Mouse (Mus musculus) embryo, embryonic 11 days (tissue): ENCODE data around the gene Bcl2.
"Not testable (repeated sequence)": the region's sequence is repeated elsewhere in the genome, so short reads cannot be mapped to it uniquely, and the experiment has no call there.

ENCODE experiments used
- DNase-seq: peaks from one replicate; pipeline ENCODE4 v3.0.0-alpha.2; 2015

The Bcl2 gene

DNA sequence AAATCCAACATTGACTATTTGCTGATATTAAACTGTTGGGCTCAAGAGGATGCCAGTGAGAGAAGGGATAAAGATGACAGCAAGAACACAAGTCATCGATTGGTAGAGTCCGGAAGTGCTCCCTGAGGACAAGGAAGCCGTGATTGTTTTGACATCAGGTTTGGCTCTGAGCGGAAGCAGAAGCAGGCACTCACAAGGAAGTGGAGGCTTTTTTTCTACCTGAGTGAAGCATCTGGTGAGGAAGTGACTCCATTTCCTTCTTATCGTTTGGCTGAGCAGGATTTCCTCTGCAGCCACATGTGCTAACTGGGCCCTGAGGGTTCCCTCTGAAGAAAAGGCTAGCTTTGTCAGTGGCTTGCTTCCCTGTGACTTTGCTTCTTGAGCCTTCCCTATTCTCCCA is 165.0 kb downstream of the Bcl2 start:
- DNase-seq = no peak

DNA sequence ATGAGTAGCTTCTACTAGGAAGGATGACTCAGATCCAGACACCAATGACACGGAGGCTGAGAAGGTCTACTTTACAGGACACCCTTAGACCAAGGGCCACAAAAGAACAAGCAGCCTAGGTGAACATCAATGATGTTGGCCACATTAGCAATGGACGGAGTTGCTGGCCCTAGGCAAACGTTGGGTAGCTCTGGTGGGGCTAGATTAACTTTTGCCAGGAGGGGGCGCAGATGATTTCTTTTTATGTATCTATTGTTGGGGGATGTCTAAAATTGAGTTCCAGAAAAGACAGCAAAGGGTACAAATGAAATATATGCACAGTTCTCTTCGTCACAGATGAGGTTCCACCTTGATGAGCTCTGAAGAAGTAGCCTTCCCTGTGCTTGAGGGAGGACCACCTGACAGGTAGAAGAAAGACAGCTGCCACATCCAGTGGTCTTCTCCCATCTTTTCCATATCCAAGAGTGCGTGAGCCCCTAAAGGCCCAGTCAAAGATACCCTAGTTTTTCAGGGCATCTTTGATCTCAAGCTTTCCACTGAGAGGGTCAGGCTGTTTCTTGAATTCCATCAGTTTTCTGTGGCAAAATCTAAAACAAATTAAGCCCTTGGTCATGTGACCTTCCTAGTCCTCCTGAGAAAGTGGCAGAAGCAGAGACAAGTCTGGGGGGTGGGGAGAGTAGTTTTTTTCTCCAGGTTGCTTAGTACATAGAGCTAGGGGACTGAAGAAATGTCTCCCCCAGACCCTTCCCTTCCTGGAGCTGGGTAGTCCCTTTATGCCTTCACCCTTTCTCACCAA is 169.1 kb downstream of the Bcl2 start:
- DNase-seq = peak; percentile 33

DNA sequence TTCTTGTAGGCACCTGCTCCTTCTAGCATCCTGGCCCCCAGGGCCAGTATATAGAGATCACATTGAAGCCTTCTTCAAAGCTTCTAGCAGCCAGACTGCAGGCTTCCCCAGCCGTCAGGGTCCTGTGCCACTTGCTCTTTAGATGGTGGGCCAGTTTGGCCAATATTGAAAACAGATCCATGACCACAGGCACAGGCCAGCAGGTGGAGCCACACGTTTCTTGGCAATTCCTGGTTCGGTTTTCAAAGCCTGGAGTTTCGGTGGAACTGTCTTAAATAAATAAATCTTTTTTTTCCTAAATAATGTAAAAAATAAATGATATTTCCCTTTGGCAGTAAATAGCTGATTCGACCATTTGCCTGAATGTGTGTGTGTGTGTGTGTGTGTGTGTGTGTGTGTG is 171.3 kb downstream of the Bcl2 start:
- DNase-seq = peak; percentile 65

GRCm38 (mm10) chr1:106541851-106542250 is 172.2 kb downstream of the Bcl2 start:
- DNase-seq = no peak

DNA sequence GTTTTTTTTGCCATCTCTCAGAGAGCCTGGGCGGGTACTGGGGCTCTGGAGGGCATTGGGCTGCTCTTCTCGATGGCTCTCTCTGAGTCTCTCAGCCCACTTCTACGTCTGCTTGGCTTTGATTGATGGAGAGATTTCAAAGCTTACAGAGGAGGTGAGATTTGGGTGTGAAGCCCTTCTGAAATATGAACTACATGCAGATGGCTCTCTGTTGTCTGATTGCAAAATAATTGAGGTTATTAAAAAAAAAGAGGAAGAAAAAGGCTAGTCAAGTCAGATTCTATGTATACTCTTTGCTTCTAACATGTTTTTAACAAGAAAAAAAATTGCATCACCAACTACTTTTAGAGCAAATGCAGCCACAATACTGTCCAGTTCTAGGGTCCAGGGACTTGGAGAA is 173.9 kb downstream of the Bcl2 start:
- no peak for DNase-seq

GRCm38 (mm10) chr1:106539029-106539428 is 175.0 kb downstream of the Bcl2 start:
- no peak for DNase-seq

- DNase-seq = not testable (repeated sequence)
These were observed 179.2 kb downstream of the Bcl2 start for GRCm38 (mm10) chr1:106534835-106535234.

GRCm38 (mm10) chr1:106529570-106529969 is 184.5 kb downstream of the Bcl2 start:
- no peak for DNase-seq

GRCm38 (mm10) chr1:106527537-106527936 is 186.5 kb downstream of the Bcl2 start:
- no peak for DNase-seq

DNA sequence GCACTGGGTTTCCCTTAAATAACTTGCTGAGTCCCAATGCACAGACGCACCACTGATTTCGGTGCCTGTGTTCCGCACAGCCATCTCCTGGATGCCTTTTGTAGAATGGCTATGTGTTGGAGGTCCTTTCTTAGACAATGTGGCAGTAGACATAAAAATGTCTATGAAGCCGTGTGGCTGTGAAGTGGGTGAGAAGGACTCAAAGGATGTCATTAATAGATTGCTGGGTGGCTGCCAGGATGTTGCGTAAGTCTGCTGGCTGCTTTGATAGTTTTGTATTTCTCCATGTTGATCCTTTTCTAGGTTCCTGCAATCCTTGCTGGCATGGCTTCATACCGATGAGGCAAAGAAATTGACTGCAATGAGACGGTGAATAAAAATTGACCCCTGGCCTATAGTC is 187.3 kb downstream of the Bcl2 start:
- DNase-seq = no peak

- DNase-seq = no peak
These were observed 188.0 kb downstream of the Bcl2 start for GRCm38 (mm10) chr1:106526112-106526511.

GRCm38 (mm10) chr1:106523741-106524140 is 190.3 kb downstream of the Bcl2 start:
- no peak for DNase-seq

GRCm38 (mm10) chr1:106523009-106523408 is 191.1 kb downstream of the Bcl2 start:
- DNase-seq = no peak

GRCm38 (mm10) chr1:106517591-106518177 is 196.4 kb downstream of the Bcl2 start:
- no peak for DNase-seq

DNA sequence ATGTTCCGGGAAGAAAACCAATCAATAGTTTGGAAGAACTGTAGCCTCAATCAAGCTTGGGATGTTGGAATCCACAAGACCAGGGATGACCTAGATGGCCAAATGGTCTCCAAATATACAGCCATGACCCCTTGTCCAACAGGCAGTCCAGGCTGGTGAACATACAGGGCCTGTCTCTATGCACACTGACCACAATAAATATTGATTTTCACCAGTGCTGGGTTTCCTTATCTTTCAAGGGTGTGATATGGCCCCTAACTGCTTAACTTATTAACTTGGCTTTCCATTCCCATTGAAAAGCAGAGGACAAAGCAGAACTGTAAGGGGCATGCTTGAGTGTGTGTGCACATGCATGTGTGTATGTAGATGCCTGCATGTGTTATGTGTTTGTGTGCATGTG is 197.0 kb downstream of the Bcl2 start:
- DNase-seq = no peak

GRCm38 (mm10) chr1:106515611-106516010 is 198.5 kb downstream of the Bcl2 start:
- no peak for DNase-seq

- DNase-seq = no peak
These were observed 200.0 kb downstream of the Bcl2 start for GRCm38 (mm10) chr1:106513890-106514643.

GRCm38 (mm10) chr1:106513481-106513880 is 200.6 kb downstream of the Bcl2 start:
- DNase-seq = no peak

DNA sequence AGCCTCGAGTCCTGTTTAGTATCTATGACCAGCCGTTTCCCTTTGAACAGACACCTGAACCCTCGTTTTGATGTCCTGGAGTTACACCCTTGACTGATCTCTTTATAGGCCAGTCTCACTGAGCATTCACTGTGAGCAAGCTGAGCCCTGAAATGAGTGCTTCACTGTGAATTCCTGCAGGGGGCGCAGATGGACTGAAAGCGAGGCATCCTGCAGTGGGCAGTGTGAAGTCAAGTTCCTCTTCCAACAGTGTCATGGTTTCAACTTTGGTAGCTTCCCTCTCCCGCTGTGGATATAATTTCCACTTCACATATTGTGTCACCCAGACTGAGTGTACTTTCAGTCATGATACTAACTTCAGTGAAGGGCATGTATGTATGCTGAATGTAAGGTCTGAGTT is 202.5 kb downstream of the Bcl2 start:
- DNase-seq = peak; percentile 77

DNA sequence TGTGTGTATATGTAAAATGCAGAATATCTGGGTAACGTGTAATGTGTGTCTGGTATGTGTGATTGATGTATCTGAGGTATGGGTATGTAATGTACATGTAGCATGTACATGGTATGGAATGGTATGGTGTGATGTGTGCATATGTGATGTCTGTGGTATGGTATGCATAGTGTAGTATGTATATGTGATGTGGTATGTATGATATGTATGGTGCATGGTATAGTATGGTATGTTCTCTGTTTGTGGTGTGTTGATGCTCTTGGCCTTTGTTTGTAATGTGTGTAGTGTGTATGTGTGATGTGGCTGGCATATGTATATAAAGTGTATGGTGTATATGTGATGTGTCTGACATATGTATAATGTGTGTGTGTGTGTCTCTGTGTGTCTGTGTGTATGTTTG is 206.5 kb downstream of the Bcl2 start:
- DNase-seq = no peak

- DNase-seq = no peak
These were observed 210.2 kb downstream of the Bcl2 start for GRCm38 (mm10) chr1:106503910-106504309.

GRCm38 (mm10) chr1:106503407-106503806 is 210.7 kb downstream of the Bcl2 start:
- DNase-seq = no peak

GRCm38 (mm10) chr1:106497999-106498398 is 216.1 kb downstream of the Bcl2 start:
- DNase-seq = no peak
